Mouse (Mus musculus) heart, postnatal 14 days (tissue): ENCODE results near the gene Atox1. TPM values are rescaled to one million over a fixed set of nuclear protein-coding genes. Genes with fewer than 3 reads are reported as not detected.

Experiments
- microRNA-seq, 2 experiments: library from miRNA; unstranded; fragments of <30 nt; microRNA quantifications; one replicate each; pipeline ENCODE4 v1.2.0; 2021 to 2022
- total RNA-seq, 2 experiments: library from RNA; stranded (reverse); gene quantifications; 2 replicates each; pipeline ENCODE4 v1.2.3; 2021

Gene Atox1
- total RNA-seq, 2 experiments from 2014 or later, result 138 to 146 TPM

Small RNA genes lying within 50 kb of the gene (microRNA-seq; reads per million reads assigned to microRNA genes)
- 0.12 to 0.54 reads per million in 2 experiments for gene Mir7652

Other genes with a start within 250 kb of the Atox1 start
- gene Fat2, start 124.7 kb downstream of the Atox1 start, total RNA-seq, result under 1 TPM; 0.07 to 0.10 TPM
- 1,000 to 10,000 TPM; 1,338 to 1,403 TPM for gene Sparc, start 38.1 kb downstream of the Atox1 start, total RNA-seq
- gene G3bp1, start 8.4 kb upstream of the Atox1 start, total RNA-seq, result 10 to 100 TPM; 40.3 to 44.7 TPM
- gene Glra1, start 147.0 kb upstream of the Atox1 start, total RNA-seq, result not detected